Mouse (Mus musculus) T-cell, adult 2 months (primary cell): ENCODE measurements around the gene Plcb1.

ENCODE experiments used
- DNase-seq: peaks from one replicate; pipeline ENCODE4 v3.0.0; 2022; ENCODE audit warnings: low spot score

Gene Plcb1

DNA sequence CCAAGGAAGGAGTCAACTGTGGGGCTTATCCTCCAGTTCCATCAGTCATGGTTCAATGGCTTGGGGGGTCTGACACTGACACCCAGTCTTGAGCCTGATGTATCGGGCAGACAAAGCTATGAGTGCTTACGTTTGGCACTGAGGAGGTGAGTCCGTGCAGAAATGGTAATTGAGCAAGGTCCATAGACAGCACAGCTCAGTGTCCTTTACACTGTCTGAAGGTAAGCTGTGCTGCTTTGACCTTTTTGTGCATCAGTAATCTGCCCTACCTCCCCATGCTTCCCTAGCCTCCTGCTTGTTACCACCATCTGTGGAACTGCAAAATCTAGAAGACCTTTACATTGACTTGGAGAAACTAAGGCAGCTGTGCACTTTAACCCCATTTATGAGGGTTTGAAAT lies 127.7 kb downstream of the Plcb1 start:
- no peak for DNase-seq

DNA sequence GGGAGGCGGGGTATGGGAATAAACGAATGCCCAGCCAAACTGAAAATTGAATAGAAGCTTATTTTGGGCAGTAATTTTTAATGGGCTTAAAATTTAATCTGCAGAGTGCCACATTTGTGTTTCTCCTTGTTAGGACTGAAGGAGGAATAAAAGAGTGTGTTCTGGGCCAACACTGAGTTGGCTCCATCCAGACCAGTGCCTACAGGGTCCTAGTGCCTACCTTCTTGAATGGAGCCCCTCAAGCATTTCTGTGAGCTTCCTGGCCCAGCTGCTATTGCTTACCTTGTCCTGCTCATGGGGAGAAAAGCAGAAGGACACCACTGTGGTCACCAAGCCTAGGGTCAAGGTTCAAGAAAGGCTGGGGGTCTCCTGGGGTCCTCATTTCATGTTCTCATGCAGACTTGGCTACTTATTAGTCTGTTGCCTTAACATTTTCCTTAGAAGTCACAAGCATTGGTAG lies 128.3 kb downstream of the Plcb1 start:
- DNase-seq, result no peak

DNA sequence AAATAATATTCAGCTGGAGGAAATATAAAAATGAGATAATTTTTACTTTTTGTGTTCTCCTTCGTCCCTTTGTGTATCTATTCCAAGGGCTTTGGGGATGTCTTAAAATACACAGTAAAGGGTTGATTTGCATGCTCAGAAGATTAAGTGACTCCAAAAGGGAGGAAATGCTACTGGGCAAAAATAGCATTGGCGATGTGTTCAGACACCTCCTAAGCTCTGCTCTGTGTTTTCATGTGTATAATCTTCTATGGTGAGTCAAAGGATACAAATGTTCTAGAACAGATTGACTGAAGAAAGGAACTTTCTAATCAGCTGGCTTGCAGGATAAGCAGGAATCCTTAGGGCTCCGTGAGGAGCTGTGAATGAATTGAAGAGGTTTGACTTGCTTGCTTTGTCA lies 129.2 kb downstream of the Plcb1 start:
- no peak for DNase-seq

DNA sequence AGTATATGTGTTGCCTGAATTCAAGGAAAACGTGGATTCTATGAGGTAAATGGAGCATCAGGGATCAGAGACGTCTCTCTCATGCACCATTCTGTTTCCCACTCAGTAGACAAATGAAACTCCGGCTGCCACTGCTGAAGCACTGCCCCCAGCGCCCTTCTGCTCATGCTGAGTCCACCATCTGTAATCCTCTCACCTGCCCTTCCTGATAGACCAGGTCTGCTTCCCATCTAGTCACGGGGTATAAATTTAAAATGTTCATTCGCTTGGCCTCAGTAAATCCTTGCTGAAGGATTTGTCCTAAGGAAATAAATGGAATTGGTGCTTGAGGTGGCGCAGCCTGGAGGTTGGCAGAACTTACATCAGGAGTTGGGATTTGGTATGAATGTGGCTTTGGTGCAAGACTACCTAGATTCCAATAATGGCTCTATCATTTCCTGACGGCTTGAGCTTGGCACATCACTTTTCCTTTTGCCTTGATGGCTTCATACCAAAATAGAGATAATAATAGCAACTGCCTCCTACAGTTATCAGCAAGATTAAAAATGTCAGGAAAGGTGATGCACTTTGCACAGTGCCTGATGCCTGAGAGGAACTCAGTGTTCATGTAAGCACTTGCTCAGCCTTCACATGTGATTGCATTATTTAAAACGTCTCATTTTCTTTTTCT lies 134.9 kb downstream of the Plcb1 start:
- no peak for DNase-seq

DNA sequence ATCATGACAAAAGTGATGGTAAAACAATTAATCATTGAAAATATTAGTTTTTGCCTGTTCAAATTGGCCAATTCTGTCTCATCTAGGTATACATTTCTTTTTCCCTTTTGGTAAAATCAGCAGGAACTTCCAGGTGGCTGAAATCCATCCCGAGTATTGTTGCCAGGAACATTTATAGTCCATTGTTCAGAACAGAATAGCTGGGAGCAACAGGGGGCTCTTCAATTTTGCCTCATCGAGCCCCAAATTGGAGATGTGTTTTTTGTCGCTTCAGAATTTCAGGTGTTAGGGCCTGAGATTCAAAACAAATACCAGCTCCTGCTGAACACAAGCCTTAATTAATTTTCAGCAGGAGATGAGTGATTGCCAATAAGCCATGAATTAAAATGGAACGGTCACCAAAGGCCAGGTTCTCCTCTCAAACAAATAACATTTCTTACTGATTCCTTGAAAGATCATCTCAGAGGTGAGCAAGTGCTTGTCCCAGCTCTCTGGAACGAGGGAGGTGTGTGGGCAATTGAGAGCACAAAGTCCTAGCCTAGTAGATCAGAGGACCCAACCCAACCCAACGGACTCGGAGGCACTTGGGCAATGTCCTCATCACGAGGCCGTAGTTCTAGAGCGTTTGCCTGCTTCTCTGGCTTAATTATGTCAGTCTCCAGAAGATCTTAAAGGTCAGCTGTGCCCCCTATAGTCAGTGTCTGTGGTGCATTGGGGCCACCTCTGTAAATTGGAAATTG lies 136.9 kb downstream of the Plcb1 start:
- DNase-seq, result no peak

DNA sequence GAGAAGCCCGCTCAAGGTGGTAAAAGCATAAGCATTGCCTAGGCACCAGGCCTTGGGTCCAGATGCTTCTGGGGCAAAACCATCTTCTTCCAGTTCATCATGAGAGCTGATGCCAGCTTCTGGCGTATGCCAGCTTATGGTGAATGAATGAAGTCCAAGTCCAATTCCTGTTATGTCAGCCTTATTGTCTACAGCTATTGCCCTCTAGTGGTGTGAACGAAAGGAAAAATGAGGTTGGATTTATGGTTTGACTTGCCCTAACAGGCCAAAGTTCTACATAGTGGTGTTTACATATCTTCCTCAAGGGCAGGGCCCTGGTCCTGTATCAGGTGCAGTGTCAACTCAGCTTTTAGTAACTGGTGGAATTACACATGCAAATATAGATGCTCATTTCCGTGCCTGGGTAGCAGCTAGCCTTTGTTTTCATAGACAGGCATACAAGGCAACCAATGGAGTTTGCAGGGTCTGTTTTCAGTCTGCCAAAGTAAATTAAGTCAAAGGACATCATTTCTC lies 138.3 kb downstream of the Plcb1 start:
- no peak for DNase-seq

DNA sequence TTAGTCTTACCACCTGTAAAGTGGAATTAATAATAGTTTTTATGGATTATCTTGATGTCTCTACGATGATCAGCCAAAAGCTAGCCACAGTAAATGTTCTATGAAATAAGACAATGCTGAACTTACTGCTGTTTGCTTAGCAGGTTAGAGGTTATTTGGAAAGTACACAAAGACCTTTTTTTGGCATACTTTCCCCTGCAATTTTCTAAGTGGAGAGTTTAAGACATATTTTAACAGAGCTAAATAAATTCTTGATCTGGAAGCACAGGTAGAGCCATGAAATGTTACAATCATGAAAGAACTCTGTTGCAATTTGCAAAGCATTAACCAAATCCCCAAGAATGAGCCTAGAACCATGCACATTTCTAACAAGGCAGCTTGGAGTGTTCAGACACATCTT lies 140.4 kb downstream of the Plcb1 start:
- DNase-seq, result no peak

DNA sequence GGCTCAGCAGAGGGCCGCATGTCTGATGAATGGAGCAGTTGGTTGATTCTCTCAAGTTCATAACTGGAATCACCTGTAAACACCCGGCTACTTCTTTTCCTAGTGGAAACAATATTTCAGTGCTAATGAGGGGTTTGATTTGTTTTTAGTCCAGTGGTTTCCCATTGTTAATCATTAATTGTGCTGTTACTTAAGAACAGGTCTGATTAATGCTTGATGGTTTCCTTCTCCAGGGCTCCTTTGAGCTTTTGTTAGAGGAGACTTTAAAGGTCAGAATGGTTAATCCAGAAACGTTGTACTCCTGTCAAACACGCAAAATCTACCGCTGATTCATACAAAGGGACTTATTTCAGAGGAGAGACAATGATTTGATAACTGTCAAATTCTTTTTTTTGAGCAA lies 141.2 kb downstream of the Plcb1 start:
- DNase-seq, result no peak

DNA sequence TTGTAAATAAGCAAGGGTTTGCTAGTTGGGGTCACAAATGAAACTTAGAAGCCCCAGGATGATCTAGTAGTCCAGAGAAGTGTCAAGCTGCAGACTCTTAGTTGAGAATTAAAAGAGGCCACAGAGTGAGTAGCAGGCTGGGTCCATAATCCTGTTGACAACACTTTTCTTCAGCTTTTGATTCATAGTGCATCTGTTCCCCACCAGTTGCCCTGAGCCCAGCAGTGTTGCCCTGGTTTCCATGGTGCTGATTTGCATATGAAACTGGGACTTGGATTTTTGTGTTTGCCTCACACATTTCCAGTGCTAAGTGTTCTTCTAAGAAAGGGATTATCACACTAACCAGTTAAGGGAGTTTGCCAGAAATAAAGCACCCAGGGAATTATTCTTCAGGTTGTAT lies 143.6 kb downstream of the Plcb1 start:
- DNase-seq, result no peak

DNA sequence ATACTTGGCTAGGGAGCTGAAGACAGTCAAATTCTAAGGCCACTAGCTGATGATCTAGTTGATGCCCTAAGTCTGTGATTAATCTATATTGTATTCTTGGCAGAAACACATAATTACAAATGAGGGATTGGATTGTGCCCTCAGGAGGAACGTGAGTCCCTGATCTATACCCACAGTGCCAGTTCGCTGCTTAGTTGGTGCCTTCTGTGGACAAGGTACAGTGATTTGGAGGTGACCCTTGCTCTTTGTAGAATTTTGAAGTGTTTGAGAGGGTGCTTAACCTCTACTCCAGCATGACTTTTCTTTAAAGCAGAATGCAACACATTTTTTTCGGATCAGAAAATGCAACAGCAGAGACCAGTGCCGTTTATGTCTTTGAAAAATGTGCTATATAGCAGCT lies 145.1 kb downstream of the Plcb1 start:
- DNase-seq, result no peak

DNA sequence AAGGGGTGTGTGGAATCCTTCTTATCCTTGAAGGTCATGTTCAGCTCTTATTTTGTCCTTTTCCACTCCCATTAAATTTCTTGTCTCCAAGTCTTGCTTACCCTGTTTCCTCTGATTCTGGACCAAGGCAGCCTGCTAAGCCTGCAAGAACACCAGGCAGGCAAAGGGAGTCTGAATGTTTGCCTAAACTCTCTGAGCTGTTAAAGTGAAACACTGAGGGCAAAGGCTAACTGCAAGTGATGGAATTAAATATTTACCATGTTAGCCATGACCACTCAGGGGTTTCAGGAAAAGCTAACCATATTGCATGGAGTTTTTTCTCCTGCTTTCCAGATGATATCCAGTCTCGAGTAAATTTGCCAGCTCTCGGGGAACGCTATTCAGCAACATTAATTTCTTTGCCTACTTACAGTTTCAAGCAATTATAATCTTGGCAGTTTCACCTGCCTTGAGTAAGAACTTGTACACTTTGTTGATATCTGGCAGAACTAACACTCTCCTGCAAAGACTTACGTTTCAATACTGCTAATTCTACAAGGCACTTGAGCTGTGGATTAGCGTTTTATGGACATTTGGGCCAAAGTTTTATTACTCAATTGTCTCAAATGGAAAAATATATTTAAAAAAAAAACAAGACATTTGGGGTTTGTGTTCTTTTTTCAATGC lies 146.0 kb downstream of the Plcb1 start:
- no peak for DNase-seq

DNA sequence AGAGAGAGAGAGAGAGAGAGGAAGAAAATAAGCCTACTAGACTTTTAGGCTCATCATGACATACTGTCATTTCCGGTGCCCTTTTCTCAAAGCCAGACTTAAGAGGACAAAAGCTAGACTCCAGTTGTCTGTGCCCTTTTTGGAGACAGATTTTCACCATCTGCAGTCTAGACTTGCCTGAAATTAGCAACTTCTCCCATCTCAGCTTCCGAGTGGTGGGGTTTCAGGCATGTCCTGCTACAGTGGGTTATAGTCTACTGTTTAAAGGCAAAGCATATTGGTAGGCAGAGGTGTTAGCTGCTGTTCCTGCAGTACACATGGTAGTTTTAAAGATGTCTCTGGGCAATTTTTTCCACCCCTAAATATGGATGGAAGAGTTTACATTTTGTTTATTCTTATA lies 149.6 kb downstream of the Plcb1 start:
- DNase-seq, result no peak

DNA sequence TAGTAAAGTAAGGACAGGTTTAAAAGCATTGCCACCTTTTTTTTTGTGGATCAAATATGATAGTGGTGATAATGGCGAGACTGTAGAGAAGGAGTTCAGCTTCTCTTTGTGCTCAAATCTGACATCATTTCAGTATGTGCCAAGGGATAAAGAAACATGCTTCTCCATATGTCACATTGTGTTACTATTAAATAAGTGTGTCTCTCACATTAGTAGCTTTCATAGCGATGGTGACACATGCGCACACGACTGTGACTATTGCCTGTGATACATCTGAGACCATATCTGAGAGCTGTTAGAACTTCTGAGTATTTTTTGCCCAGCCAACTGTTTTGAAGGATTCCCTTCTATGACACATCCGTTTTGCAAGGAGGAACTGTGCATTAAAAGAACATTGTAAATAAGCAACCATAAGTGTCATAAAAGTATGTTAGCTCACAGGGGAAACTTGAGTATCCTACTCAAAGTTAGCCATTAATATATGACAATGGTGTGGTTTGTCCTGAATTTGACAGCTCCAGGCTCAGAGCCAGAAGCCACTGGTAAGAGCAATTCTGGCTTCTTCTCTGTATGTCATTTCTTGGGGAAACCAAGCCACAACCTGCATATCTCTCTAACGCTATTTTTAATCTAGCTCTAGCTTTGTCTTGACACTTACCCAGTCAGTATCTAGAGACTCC lies 150.2 kb downstream of the Plcb1 start:
- DNase-seq, result no peak

DNA sequence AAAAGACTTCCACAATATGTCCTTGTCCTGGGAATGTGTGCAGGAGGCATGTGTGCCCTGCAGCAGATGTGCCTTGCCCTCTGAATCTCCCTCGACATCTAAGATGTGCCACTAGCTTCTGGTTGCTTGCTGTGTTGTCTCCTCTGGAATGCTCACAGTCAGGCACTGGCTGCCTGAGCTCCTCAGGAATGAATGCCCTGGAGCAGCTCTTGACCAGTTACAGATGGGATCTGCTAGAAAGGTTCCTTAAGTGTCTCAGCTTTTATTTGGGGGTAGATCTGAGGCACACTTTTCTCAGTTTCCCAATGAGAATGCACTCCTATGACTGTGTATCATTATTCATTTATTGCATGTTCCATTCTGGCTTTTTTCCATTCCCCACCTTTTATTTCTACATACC lies 151.8 kb downstream of the Plcb1 start:
- DNase-seq, result no peak

DNA sequence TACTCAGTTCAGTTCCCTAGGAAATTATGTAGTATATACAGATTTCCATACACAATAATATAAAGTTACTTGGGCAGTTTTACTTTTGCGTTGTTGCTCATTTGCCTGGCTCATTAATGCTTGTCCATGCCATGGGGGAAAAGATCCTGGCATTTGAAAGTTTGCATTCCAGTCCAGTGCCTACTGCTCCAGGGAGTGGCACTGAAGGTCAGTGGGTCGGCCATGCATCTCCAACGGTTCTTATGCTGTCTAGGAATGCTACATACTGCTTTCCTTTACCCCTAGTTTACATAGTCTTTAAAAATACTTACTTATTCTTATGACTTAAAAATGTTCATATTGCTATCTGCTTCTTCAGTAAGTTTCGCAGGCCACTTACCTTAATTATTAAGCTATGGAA lies 156.2 kb downstream of the Plcb1 start:
- no peak for DNase-seq

DNA sequence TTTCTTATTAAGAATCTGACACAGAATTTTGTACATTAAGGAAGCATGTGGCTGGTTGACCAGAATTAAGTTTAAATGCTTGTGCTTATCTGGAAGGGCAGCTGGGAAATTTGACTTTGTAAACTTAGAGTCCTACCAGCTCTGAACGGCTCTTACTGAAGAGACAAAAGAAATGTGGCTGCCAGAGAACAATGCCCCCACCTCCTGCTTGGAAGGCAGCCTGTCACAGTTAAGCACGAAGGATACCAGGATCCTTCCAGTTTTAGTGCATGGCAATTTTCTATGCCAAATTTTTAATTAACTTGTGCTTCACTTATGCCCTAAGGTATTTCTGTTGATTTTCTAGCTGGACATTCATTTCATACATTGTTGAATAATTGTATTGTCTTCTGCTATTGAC lies 157.1 kb downstream of the Plcb1 start:
- no peak for DNase-seq

DNA sequence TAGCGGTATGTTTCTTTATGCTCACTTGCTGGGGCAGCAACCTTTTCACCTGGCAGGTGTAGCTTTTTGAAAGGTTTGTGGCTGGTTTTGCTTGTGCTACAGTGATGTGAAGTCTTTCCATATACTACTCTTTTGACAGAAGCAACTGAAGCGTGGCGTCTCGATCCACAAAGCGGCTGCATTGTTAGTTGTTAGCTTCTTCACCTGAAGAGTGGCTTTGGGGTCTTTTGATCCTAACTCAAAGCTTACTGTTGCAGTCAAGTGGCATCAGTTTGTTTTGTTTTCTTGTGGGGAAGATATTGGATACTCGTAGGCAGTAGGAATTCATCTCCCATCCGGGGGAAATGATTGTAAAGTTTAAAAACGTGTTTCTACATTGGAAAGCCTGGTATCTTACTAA lies 160.5 kb downstream of the Plcb1 start:
- no peak for DNase-seq

DNA sequence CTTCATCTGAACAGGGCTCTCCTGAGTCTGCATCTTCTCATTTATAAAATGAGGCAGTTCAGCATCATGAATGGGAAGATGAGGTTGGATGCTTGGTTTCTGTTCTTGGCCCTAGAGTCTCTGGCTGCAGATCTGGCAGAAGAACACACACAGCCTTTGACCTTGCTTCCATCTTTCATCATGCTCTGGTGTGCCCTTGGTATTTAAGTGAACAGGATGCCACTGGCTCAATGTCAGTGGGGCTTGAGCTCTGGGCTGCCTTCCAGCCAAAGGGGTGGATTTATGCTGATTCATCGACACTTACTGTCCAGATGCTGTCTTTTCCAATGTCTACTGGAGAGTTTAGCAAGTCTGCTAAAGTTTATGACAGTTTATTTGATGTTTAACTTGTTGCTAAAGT lies 161.0 kb downstream of the Plcb1 start:
- DNase-seq, result no peak

DNA sequence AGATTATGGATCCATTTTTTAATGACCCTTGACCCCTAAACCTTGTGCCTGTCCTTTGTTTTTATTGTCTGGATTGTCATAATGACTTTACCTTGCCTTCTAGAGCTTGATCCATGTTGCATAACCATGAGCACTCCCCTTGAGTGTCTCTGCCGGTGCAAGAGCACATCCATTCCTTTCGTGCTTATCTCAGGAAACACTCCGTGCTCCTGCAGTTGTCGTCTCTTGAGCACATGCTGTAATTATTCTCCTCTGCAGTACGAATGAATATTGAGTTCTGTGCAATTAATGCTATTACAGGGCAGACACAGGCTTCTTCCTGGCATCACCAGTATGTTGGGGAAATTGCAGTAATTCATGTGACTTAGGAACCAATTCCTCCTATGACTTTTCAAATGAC lies 166.2 kb downstream of the Plcb1 start:
- no peak for DNase-seq

DNA sequence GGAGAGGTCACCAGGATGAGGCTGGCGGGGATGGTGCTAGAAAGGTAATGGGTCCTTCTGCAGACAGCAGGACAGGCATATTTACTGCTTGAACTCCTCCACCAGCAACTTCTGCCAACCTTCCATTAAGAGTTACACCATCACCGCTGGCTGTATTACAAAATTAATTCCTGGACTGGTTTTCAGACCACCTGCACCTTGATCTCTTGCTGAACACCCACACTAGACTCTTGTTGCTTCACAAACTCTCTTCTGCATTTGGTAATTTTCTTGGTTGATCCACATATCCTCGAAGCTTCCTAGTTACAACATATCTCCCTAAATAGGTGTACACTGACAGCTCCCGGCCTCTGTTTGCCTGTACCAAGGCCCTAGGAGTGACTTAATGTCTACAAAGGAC lies 170.6 kb downstream of the Plcb1 start:
- DNase-seq, result no peak

DNA sequence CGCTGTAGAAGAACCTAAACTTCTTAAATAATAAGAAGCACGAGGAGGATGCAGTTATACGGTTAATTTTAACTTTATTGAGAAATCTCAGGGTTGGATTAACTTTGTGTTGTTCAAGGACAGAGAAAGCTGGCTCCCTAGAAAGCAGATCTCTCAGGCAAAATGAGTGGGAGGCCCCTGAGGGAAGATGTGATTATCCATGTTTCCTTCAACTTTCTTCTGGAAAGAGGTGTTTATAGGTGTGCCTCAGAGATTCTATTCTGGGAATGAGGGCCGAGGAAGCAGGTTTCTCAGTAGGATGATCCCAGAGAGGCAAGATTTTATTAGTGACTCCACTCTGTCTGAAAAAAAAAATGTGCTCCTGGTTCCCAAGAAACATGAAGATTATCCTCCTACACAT lies 180.3 kb downstream of the Plcb1 start:
- DNase-seq, result no peak

DNA sequence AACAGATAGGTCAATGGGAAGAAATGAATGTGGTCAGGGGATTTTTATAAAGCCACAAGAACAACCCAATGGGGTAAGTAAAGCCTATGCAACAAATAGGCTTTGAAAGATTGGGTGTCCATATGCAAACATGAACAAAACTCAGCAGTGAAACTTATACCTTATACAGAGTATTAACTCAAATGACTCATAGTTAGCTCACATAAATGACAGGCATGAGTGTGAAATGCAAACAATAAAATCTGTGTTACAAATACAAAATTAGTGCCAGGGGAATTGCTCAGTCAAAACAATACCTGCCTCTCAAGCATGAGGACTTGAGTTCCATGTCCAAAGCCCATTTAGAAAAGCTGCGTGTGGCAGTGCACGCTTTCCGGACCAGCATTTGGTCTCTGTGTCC lies 182.5 kb downstream of the Plcb1 start:
- DNase-seq, result no peak

DNA sequence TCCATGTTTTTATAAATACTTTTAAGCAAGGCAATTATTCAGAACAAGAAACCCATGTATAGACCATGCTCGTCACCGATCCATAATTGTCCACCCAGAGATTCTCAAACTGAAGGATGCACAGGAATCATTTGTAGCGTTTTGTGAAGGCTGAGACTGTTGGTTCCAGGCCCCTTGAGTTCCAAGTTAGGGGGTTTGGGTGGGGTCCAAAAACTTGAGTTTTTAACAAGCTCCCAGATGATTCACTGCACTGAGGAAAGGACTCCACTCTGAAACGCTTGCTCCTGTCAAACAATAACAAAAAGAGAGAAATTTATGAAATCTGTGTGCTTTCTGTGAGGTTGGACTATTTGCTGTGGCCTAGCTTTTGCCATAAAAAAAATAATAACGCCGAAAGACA lies 186.5 kb downstream of the Plcb1 start:
- DNase-seq, result no peak
